Mouse (Mus musculus) midbrain, postnatal 0 days (tissue): Measurements from ENCODE around the gene Naa50. TPM values are rescaled to one million over a fixed set of nuclear protein-coding genes. Genes with fewer than 3 reads are reported as not detected.

Experiments
- ATAC-seq: fragments of 200-750 bp; cut with Nextera tagmentation; 2 replicates; pipeline ENCODE4 v1.8.0; 2017; ENCODE audit warnings: moderate number of reproducible peaks, mild to moderate bottlenecking, moderate TSS enrichment, moderate library complexity; ENCODE audit not compliant: low FRiP score
- DNase-seq: peaks from one replicate; pipeline ENCODE4 v3.0.0-alpha.2; 2015; ENCODE audit warnings: low spot score
- H3K27ac ChIP-seq: fragments of 300-500 bp; sonication (generic); 2 replicates; pipeline ENCODE4 v1.5.1; 2014; ENCODE audit warnings: low read depth, mild to moderate bottlenecking, low read length, mixed read lengths
- H3K27me3 ChIP-seq: fragments of 300-500 bp; sonication (generic); 2 replicates; pipeline ENCODE4 v1.6.1; 2014; ENCODE audit warnings: low read length, control low read depth, mixed read lengths; ENCODE audit not compliant: insufficient read depth
- H3K36me3 ChIP-seq: fragments of 300-500 bp; sonication (generic); 2 replicates; pipeline ENCODE4 v1.6.1; 2014; ENCODE audit warnings: low read length, control low read depth, mixed read lengths; ENCODE audit not compliant: insufficient read depth
- H3K4me1 ChIP-seq: fragments of 300-500 bp; sonication (generic); 2 replicates; pipeline ENCODE4 v1.6.1; 2014; ENCODE audit warnings: mild to moderate bottlenecking, control low read depth, antibody characterized with exemption, low read length, mixed read lengths; ENCODE audit not compliant: insufficient read depth
- H3K4me2 ChIP-seq: fragments of 300-500 bp; sonication (generic); 2 replicates; pipeline ENCODE4 v1.6.1; 2014; ENCODE audit warnings: low read depth, mild to moderate bottlenecking, low read length, mixed read lengths; ENCODE audit not compliant: poor library complexity, severe bottlenecking
- H3K4me3 ChIP-seq: fragments of 300-500 bp; sonication (generic); 2 replicates; pipeline ENCODE4 v1.5.1; 2014; ENCODE audit warnings: low read depth, mild to moderate bottlenecking, low read length, moderate library complexity
- H3K9ac ChIP-seq: fragments of 300-500 bp; sonication (generic); replicated peaks from 2 replicates; pipeline ENCODE4 v1.6.1; 2014; ENCODE audit warnings: mild to moderate bottlenecking, low read length, moderate library complexity, mixed read lengths; ENCODE audit not compliant: poor library complexity, severe bottlenecking
- H3K9me3 ChIP-seq: fragments of 300-500 bp; sonication (generic); 2 replicates; pipeline ENCODE4 v1.6.1; 2016; ENCODE audit warnings: low read length, control low read depth
- CTCF ChIP-seq: IDR thresholded peaks from 2 replicates; pipeline ENCODE4 v1.5.1; 2016; ENCODE audit warnings: antibody characterized with exemption, mild to moderate bottlenecking
- WGBS: fragments of 180-500 bp; shearing (Covaris S2); extraction: QIAGEN DNeasy Blood & Tissue Kit; methylation state at CpG from one replicate; pipeline ENCODE4 v1.1.7; 2014; 5-methylcytosine and 5-hydroxymethylcytosine counted together
- polyA plus RNA-seq: library from polyadenylated mRNA; unstranded; fragments of >200 nt; fragmentation: Nextera tagmentation; extraction: Ambion mirVana; gene quantifications from 2 replicates; pipeline ENCODE4 v1.2.1, GENCODE M21; 2015
- total RNA-seq: library from RNA; depleted of rRNA; stranded (reverse); fragments of >200 nt; gene quantifications from 2 replicates; pipeline ENCODE4 v1.2.3, GENCODE M21; 2014

Gene Naa50
- total and polyA plus RNA-seq, 2 experiments from 2014 or later = 15.3 to 50.4 TPM

DNA sequence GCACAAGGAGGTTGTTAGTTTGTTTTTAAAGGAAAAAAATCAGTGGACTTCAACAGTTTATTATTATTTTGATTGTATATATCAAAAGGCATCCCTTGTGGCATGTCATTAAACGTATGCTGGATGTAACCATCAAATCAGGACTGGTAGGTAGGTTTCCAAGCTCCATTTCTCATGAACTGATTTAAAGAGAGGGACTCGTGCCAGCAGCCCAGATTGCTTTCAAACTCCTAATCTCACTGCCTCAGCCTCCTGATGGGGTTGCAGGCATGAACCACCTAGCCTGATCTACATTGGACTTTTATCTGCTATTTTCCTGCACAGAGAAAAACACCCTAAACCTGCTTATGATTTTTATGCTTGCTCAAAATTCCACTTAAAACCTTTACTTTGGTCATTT, 15.8 kb upstream of the Naa50 start:
- H3K9ac ChIP-seq = no peak overlapping the region
- no peak overlapping the region for H3K27ac ChIP-seq
- 72% methylated on average over 2 of the region's 2 CpGs for WGBS
- no peaks in the 10 kb centered on the region for H3K9me3 ChIP-seq
- TF ChIP-seq CTCF = no peak
- no peak overlapping the region for H3K4me3 ChIP-seq
- H3K36me3 ChIP-seq = 0 out of 2 replicates have a peak, but pooled peaks cover under 1% of the 10 kb centered on the region
- H3K27me3 ChIP-seq = no peaks in the 10 kb centered on the region
- H3K4me2 ChIP-seq = no peak overlapping the region
- ATAC-seq = no peak
- no peaks in the 10 kb centered on the region for H3K4me1 ChIP-seq
- no peak for DNase-seq

DNA sequence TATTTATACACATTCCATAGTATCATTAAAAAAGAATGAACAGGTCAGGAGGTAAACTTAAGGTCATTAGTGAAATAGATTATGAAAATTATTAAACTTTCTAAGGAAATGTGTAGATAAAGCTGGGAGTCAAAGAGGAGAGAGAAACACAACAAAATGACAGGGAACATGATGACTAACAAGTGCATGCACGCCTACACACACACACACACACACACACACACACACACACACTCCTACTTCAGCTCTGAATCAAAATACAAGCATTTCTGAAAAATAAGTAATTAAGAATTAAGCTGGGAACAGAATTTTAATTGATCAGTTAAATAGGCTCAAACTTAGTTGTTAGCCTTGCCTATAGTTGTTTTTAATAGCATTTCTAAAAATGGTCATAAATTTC, 14.9 kb upstream of the Naa50 start:
- H3K9me3 ChIP-seq = no peaks in the 10 kb centered on the region
- no peak overlapping the region for H3K9ac ChIP-seq
- H3K4me3 ChIP-seq = no peak overlapping the region
- H3K36me3 ChIP-seq = no peaks in the 10 kb centered on the region
- H3K4me2 ChIP-seq = no peak overlapping the region
- H3K27ac ChIP-seq = no peak overlapping the region
- DNase-seq = no peak
- ATAC-seq = no peak
- no peak for TF ChIP-seq CTCF
- H3K4me1 ChIP-seq = no peaks in the 10 kb centered on the region
- 90% methylated on average over 1 of the region's 1 CpGs for WGBS
- H3K27me3 ChIP-seq = no peaks in the 10 kb centered on the region

DNA sequence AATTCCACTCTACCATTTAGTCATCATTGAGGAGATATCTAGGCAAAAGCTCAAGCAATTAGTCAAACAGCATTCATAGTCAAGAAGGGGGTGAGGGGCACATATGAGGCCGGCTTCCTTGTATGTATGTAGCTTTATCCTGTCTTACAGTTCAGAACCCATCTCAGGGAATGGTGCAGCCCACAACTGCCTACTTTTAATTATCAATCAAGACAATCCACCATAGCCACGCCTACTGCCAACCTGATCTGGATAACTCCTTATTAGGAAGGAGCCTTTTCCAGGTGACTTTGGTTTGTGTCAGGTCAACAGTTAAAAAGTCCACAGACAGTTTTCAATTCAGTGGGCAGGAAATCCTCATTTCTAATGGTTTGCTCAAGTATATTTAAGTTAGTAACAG, 14.2 kb upstream of the Naa50 start:
- no peak overlapping the region for H3K27ac ChIP-seq

DNA sequence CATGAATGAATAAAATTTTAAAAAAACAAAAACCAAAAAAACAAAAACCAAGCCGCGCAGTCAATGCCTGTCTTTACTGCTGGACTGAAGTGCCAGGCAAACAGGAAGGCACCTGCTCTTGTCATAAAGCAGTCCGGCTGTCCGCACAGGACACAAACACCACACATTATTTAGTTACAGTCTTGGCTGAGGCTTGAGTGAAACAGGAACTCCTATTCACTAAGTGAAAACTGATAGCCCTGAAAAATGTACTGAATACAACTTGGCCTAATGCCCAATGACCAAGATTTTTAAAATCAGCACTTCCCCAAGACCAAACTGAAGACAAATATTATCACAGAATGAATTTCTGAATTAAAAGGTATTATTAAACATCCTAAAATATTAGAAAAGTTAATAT, 13.2 kb upstream of the Naa50 start:
- WGBS = 79% methylated on average over 4 of the region's 4 CpGs
- Histone ChIP-seq H3K4me3 (no peak overlapping the region), H3K9me3 (no peaks in the 10 kb centered on the region), H3K4me2 (no peak overlapping the region), H3K27ac (no peak overlapping the region), H3K4me1 (no peaks in the 10 kb centered on the region), H3K9ac (no peak overlapping the region), H3K27me3 (no peaks in the 10 kb centered on the region), H3K36me3 (no peaks in the 10 kb centered on the region)
- no peak for TF ChIP-seq CTCF
- DNase-seq (peak; percentile 4), ATAC-seq (no peak)

More for the DNA sequence above, 14.2 kb upstream of the Naa50 start:
- Histone ChIP-seq H3K36me3 (no peaks in the 10 kb centered on the region), H3K9ac (no peak overlapping the region), H3K27me3 (no peaks in the 10 kb centered on the region), H3K4me1 (no peaks in the 10 kb centered on the region), H3K4me3 (no peak overlapping the region), H3K4me2 (no peak overlapping the region), H3K9me3 (no peaks in the 10 kb centered on the region)
- 92% methylated on average over 2 of the region's 2 CpGs for WGBS
- ATAC-seq (no peak), DNase-seq (no peak)
- no peak for TF ChIP-seq CTCF

DNA sequence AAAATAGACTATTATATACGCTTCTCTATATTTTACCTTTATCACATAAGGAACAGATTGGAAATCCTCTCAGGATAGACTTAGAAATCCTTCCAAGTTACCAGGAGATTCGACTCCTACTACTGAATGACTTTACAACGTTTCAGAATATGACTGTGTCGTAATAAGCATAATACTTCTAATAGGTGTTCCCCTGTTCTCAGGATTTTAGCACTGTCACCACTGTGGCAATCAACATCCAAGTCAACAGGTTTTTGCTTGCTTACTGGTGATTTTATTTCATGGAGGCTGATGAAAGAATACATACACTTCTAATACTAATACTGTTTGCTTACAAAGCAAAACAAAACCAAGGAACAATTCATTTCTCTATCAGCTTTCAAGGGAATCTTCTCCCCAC, 7.3 kb upstream of the Naa50 start:
- no peak for ATAC-seq
- no peak overlapping the region for H3K27ac ChIP-seq

DNA sequence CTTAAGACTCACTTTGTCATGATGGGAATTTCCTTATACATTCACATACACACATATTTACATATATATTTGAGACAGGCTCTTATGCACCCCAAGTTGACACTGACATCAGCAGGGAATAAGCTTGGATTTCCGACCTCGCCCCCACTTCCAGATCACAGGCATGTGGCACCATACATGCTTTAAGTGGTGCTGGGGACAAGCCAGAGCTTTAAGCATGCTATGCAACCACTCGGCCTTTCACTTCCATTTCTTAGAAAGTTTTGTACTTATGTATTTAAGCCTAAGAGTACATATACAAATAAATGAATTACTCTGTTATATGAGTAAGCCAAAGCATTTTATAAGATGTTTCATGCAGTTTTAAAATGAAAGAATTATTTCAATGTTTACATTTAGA, 6.4 kb upstream of the Naa50 start:
- no peak for ATAC-seq
- H3K36me3 ChIP-seq = no peaks in the 10 kb centered on the region
- no peaks in the 10 kb centered on the region for H3K27me3 ChIP-seq
- H3K27ac ChIP-seq = no peak overlapping the region
- H3K9me3 ChIP-seq = no peaks in the 10 kb centered on the region
- DNase-seq = no peak
- 83% methylated on average over 3 of the region's 3 CpGs for WGBS
- TF ChIP-seq CTCF = no peak
- no peak overlapping the region for H3K4me2 ChIP-seq
- H3K9ac ChIP-seq = no peak overlapping the region
- no peak overlapping the region for H3K4me3 ChIP-seq
- peaks cover 2% of the 10 kb centered on the region; the same call in 1 of the 2 replicates for H3K4me1 ChIP-seq

More for the DNA sequence above, 7.3 kb upstream of the Naa50 start:
- no peak for TF ChIP-seq CTCF
- no peaks in the 10 kb centered on the region for H3K36me3 ChIP-seq
- no peaks in the 10 kb centered on the region for H3K27me3 ChIP-seq
- H3K4me3 ChIP-seq = no peak overlapping the region
- peaks cover under 1% of the 10 kb centered on the region; the same call in 1 of the 2 replicates for H3K4me1 ChIP-seq
- no peaks in the 10 kb centered on the region for H3K9me3 ChIP-seq
- H3K9ac ChIP-seq = no peak overlapping the region
- no peak overlapping the region for H3K4me2 ChIP-seq
- 87% methylated on average over 4 of the region's 4 CpGs for WGBS
- no peak for DNase-seq
